Mouse (Mus musculus): Measurements from ENCODE around the gene Olfr354. TPM values are rescaled to one million over a fixed set of nuclear protein-coding genes. Genes with fewer than 3 reads are reported as not detected.

Gene Olfr354
- polyA plus RNA-seq (2015; fragmentation: Nextera tagmentation; extraction: Ambion mirVana): not detected in 2 replicates

GRCm38 (mm10) chr2:36905380-36905779 is at the start of gene Olfr354:
Gene Olfr354, plus strand, starts transcription at chr2:36905680.
- Histone ChIP-seq H3K27me3 (no peaks in the 10 kb centered on the region), H3K4me1 (no peaks in the 10 kb centered on the region), H3K27ac (no peak within 1 kb of the TSS), H3K9ac (no peak within 1 kb of the TSS), H3K4me2 (no peak within 1 kb of the TSS), H3K36me3 (no peaks in the 10 kb centered on the region), H3K4me3 (no peak within 1 kb of the TSS), H3K9me3 (no peaks in the 10 kb centered on the region)
- no peak for ATAC-seq (ENCODE audit: borderline replicate concordance, extremely low read depth, low FRiP score, low TSS enrichment)

- H3K4me2 ChIP-seq: no peak within 1 kb of the TSS
- no peaks in the 10 kb centered on the region for H3K36me3 ChIP-seq
- H3K4me3 ChIP-seq: no peak within 1 kb of the TSS
- no peak within 1 kb of the TSS for H3K9ac ChIP-seq
- no peak within 1 kb of the TSS for H3K27ac ChIP-seq
- WGBS: 73% methylated on average over 1 of the region's 1 CpGs
- no peaks in the 10 kb centered on the region for H3K4me1 ChIP-seq
- ATAC-seq (ENCODE audit: borderline replicate concordance, extremely low read depth, low FRiP score, low TSS enrichment): no peak
- H3K9me3 ChIP-seq: no peaks in the 10 kb centered on the region
- H3K27me3 ChIP-seq: no peaks in the 10 kb centered on the region
Measured at GRCm38 (mm10) chr2:36862560-36862959, 42.9 kb upstream of the Olfr354 start, which contains the start of gene Olfr351. Gene Olfr351, minus strand, starts transcription at chr2:36862660.

GRCm38 (mm10) chr2:36868160-36868559 is 37.3 kb upstream of the Olfr354 start, which contains the start of gene Olfr352:
Gene Olfr352, plus strand, starts transcription at chr2:36868460.
- H3K27me3 ChIP-seq: no peaks in the 10 kb centered on the region
- no peak within 1 kb of the TSS for H3K4me3 ChIP-seq
- no peaks in the 10 kb centered on the region for H3K36me3 ChIP-seq
- ATAC-seq (ENCODE audit: borderline replicate concordance, extremely low read depth, low FRiP score, low TSS enrichment): no peak
- no peak within 1 kb of the TSS for H3K9ac ChIP-seq
- no peak within 1 kb of the TSS for H3K27ac ChIP-seq
- no peak within 1 kb of the TSS for H3K4me2 ChIP-seq
- 64% methylated on average over 1 of the region's 1 CpGs for WGBS
- no peaks in the 10 kb centered on the region for H3K9me3 ChIP-seq
- no peaks in the 10 kb centered on the region for H3K4me1 ChIP-seq

- Histone ChIP-seq H3K4me3 (no peak within 1 kb of the TSS), H3K4me1 (no peaks in the 10 kb centered on the region), H3K27ac (no peak within 1 kb of the TSS), H3K9me3 (no peaks in the 10 kb centered on the region), H3K27me3 (no peaks in the 10 kb centered on the region), H3K4me2 (no peak within 1 kb of the TSS), H3K9ac (no peak within 1 kb of the TSS), H3K36me3 (no peaks in the 10 kb centered on the region)
- no peak for ATAC-seq (ENCODE audit: borderline replicate concordance, extremely low read depth, low FRiP score, low TSS enrichment)
Measured at GRCm38 (mm10) chr2:36892836-36893235, 12.6 kb upstream of the Olfr354 start, which contains the start of gene Olfr353. Gene Olfr353, minus strand, starts transcription at chr2:36892936.

GRCm38 (mm10) chr2:36897114-36897513 is 8.4 kb upstream of the Olfr354 start:
- Histone ChIP-seq H3K4me2 (no peak overlapping the region), H3K9ac (no peak overlapping the region), H3K36me3 (no peaks in the 10 kb centered on the region), H3K4me3 (no peak overlapping the region), H3K27ac (no peak overlapping the region), H3K4me1 (no peaks in the 10 kb centered on the region), H3K27me3 (no peaks in the 10 kb centered on the region), H3K9me3 (0 out of 2 replicates have a peak, but pooled peaks cover 3% of the 10 kb centered on the region)
- no peak for ATAC-seq (ENCODE audit: borderline replicate concordance, extremely low read depth, low FRiP score, low TSS enrichment)

- Histone ChIP-seq H3K4me2 (no peak within 1 kb of the TSS), H3K4me1 (no peaks in the 10 kb centered on the region), H3K9me3 (no peaks in the 10 kb centered on the region), H3K4me3 (no peak within 1 kb of the TSS), H3K36me3 (no peaks in the 10 kb centered on the region), H3K27me3 (no peaks in the 10 kb centered on the region), H3K9ac (no peak within 1 kb of the TSS), H3K27ac (no peak within 1 kb of the TSS)
- ATAC-seq (ENCODE audit: borderline replicate concordance, extremely low read depth, low FRiP score, low TSS enrichment): no peak
Measured at GRCm38 (mm10) chr2:36928797-36929196, 23.3 kb downstream of the Olfr354 start, which contains the start of gene Olfr355. Gene Olfr355, minus strand, starts transcription at chr2:36928897.

- no peaks in the 10 kb centered on the region for H3K4me1 ChIP-seq
- 76% methylated on average over 2 of the region's 2 CpGs for WGBS
- no peaks in the 10 kb centered on the region for H3K36me3 ChIP-seq
- H3K4me3 ChIP-seq: no peak within 1 kb of the TSS
- H3K9ac ChIP-seq: no peak within 1 kb of the TSS
- H3K4me2 ChIP-seq: no peak within 1 kb of the TSS
- no peak for ATAC-seq (ENCODE audit: borderline replicate concordance, extremely low read depth, low FRiP score, low TSS enrichment)
- no peaks in the 10 kb centered on the region for H3K9me3 ChIP-seq
- H3K27me3 ChIP-seq: no peaks in the 10 kb centered on the region
- no peak within 1 kb of the TSS for H3K27ac ChIP-seq
Measured at GRCm38 (mm10) chr2:36936821-36937220, 31.3 kb downstream of the Olfr354 start, which contains the start of gene Olfr356. Gene Olfr356, plus strand, starts transcription at chr2:36937121.

Other genes with a start within 250 kb of the Olfr354 start
- gene Olfr346, start 219.9 kb upstream of the Olfr354 start, polyA plus RNA-seq (2015; fragmentation: Nextera tagmentation; extraction: Ambion mirVana): not detected in 2 replicates
- not detected in 2 replicates for gene Olfr347, start 173.8 kb upstream of the Olfr354 start, polyA plus RNA-seq (2015; fragmentation: Nextera tagmentation; extraction: Ambion mirVana)
- gene Olfr348, start 121.4 kb upstream of the Olfr354 start, polyA plus RNA-seq (2015; fragmentation: Nextera tagmentation; extraction: Ambion mirVana): not detected in 2 replicates
- not detected in 2 replicates for gene Olfr50, start 115.1 kb upstream of the Olfr354 start, polyA plus RNA-seq (2015; fragmentation: Nextera tagmentation; extraction: Ambion mirVana)
- not detected in 2 replicates for gene Olfr3, start 88.6 kb upstream of the Olfr354 start, polyA plus RNA-seq (2015; fragmentation: Nextera tagmentation; extraction: Ambion mirVana)
- not detected in 2 replicates for gene Olfr350, start 59.4 kb upstream of the Olfr354 start, polyA plus RNA-seq (2015; fragmentation: Nextera tagmentation; extraction: Ambion mirVana)
- not detected in 2 replicates for gene Olfr351, start 43.0 kb upstream of the Olfr354 start, polyA plus RNA-seq (2015; fragmentation: Nextera tagmentation; extraction: Ambion mirVana)
- gene Olfr352, start 37.2 kb upstream of the Olfr354 start, polyA plus RNA-seq (2015; fragmentation: Nextera tagmentation; extraction: Ambion mirVana): not detected in 2 replicates
- not detected in 2 replicates for gene Olfr353, start 12.7 kb upstream of the Olfr354 start, polyA plus RNA-seq (2015; fragmentation: Nextera tagmentation; extraction: Ambion mirVana)
- not detected in 2 replicates for gene Olfr355, start 23.2 kb downstream of the Olfr354 start, polyA plus RNA-seq (2015; fragmentation: Nextera tagmentation; extraction: Ambion mirVana)
- gene Olfr356, start 31.4 kb downstream of the Olfr354 start, polyA plus RNA-seq (2015; fragmentation: Nextera tagmentation; extraction: Ambion mirVana): not detected in 2 replicates
- not detected in 2 replicates for gene Olfr357, start 88.1 kb downstream of the Olfr354 start, polyA plus RNA-seq (2015; fragmentation: Nextera tagmentation; extraction: Ambion mirVana)
- gene Olfr358, start 103.7 kb downstream of the Olfr354 start, polyA plus RNA-seq (2015; fragmentation: Nextera tagmentation; extraction: Ambion mirVana): not detected in 2 replicates
- not detected in 2 replicates for gene Olfr360, start 160.1 kb downstream of the Olfr354 start, polyA plus RNA-seq (2015; fragmentation: Nextera tagmentation; extraction: Ambion mirVana)
- gene Olfr361, start 183.6 kb downstream of the Olfr354 start, polyA plus RNA-seq (2015; fragmentation: Nextera tagmentation; extraction: Ambion mirVana): not detected in 2 replicates
- not detected in 2 replicates for gene Olfr362, start 212.2 kb downstream of the Olfr354 start, polyA plus RNA-seq (2015; fragmentation: Nextera tagmentation; extraction: Ambion mirVana)
- not detected in 2 replicates for gene Olfr364-ps1, start 233.6 kb downstream of the Olfr354 start, polyA plus RNA-seq (2015; fragmentation: Nextera tagmentation; extraction: Ambion mirVana)

Data from lung, embryonic 15.5 days (tissue).